Mouse (Mus musculus): ENCODE results near the gene Wdr37.
"Not testable (repeated sequence)": the region's sequence is repeated elsewhere in the genome, so short reads cannot be mapped to it uniquely, and the experiment has no call there.

The Wdr37 gene

GRCm38 (mm10) chr13:8871314-8871962 is at the start of gene Wdr37:
Gene Wdr37, minus strand, starts transcription at chr13:8871909.
- no peak for DNase-seq (ENCODE audit: low spot score in 2 of 2)

- DNase-seq (ENCODE audit: low spot score in 2 of 2): not testable (repeated sequence)
Measured at GRCm38 (mm10) chr13:8913890-8914289, 42.2 kb upstream of the Wdr37 start.

- not testable (repeated sequence) for DNase-seq (ENCODE audit: low spot score in 2 of 2)
Measured at GRCm38 (mm10) chr13:8905986-8906385, 34.3 kb upstream of the Wdr37 start.

- DNase-seq (ENCODE audit: low spot score in 2 of 2): peak; percentile 18 to 49
Measured at GRCm38 (mm10) chr13:8888603-8889002, 16.9 kb upstream of the Wdr37 start.

GRCm38 (mm10) chr13:8886185-8886560 is 14.5 kb upstream of the Wdr37 start:
- DNase-seq (ENCODE audit: low spot score in 2 of 2): no peak

- peak; percentile 98 for DNase-seq (ENCODE audit: low spot score in 2 of 2)
Measured at GRCm38 (mm10) chr13:8885445-8886184, 13.9 kb upstream of the Wdr37 start, which contains the start of gene Idi1. Gene Idi1, plus strand, starts transcription at chr13:8885501.

GRCm38 (mm10) chr13:8883870-8884269 is 12.2 kb upstream of the Wdr37 start:
- DNase-seq (ENCODE audit: low spot score in 2 of 2): not testable (repeated sequence)

GRCm38 (mm10) chr13:8881611-8882010 is 9.9 kb upstream of the Wdr37 start:
- no peak for DNase-seq (ENCODE audit: low spot score in 2 of 2)

GRCm38 (mm10) chr13:8873776-8874175 is 2.1 kb upstream of the Wdr37 start:
- no peak for DNase-seq (ENCODE audit: low spot score in 2 of 2)

- peak; percentile 91 to 92 for DNase-seq (ENCODE audit: low spot score in 2 of 2)
Measured at GRCm38 (mm10) chr13:8870510-8871313, 997 bp downstream of the Wdr37 start.

GRCm38 (mm10) chr13:8870160-8870509 is 1.6 kb downstream of the Wdr37 start:
- no peak for DNase-seq (ENCODE audit: low spot score in 2 of 2)

GRCm38 (mm10) chr13:8869578-8870157 is 2.0 kb downstream of the Wdr37 start:
- DNase-seq (ENCODE audit: low spot score in 2 of 2): no peak

- no peak for DNase-seq (ENCODE audit: low spot score in 2 of 2)
Measured at GRCm38 (mm10) chr13:8866612-8867011, 5.1 kb downstream of the Wdr37 start.

GRCm38 (mm10) chr13:8864990-8865389 is 6.7 kb downstream of the Wdr37 start:
- no peak for DNase-seq (ENCODE audit: low spot score in 2 of 2)

GRCm38 (mm10) chr13:8860861-8861260 is 10.8 kb downstream of the Wdr37 start:
- DNase-seq (ENCODE audit: low spot score in 2 of 2): no peak

GRCm38 (mm10) chr13:8858453-8858852 is 13.3 kb downstream of the Wdr37 start:
- no peak for DNase-seq (ENCODE audit: low spot score in 2 of 2)

- no peak for DNase-seq (ENCODE audit: low spot score in 2 of 2)
Measured at GRCm38 (mm10) chr13:8854769-8855168, 16.9 kb downstream of the Wdr37 start.

GRCm38 (mm10) chr13:8853424-8853823 is 18.3 kb downstream of the Wdr37 start:
- no peak for DNase-seq (ENCODE audit: low spot score in 2 of 2)

GRCm38 (mm10) chr13:8849311-8849710 is 22.4 kb downstream of the Wdr37 start:
- no peak for DNase-seq (ENCODE audit: low spot score in 2 of 2)

- DNase-seq (ENCODE audit: low spot score in 2 of 2): no peak
Measured at GRCm38 (mm10) chr13:8847702-8848101, 24.0 kb downstream of the Wdr37 start.

GRCm38 (mm10) chr13:8842273-8842672 is 29.4 kb downstream of the Wdr37 start:
- DNase-seq (ENCODE audit: low spot score in 2 of 2): no peak

GRCm38 (mm10) chr13:8841846-8842245 is 29.9 kb downstream of the Wdr37 start:
- not testable (repeated sequence) for DNase-seq (ENCODE audit: low spot score in 2 of 2)
